Mouse (Mus musculus) liver, postnatal 0 days (tissue): ENCODE data around the gene Hba-x.

Experiments used
- CTCF ChIP-seq: sonication (generic); IDR thresholded peaks from 2 replicates; pipeline ENCODE4 v1.5.1; 2016; ENCODE audit warnings: antibody characterized with exemption, low read depth
- EP300 ChIP-seq: IDR thresholded peaks from 2 replicates; pipeline ENCODE4 v1.6.1; 2016; ENCODE audit warnings: antibody characterized with exemption, low read depth, mild to moderate bottlenecking

GRCm38 (mm10) chr11:32245614-32246013, 30.6 kb upstream of the Hba-x start:
- TF ChIP-seq CTCF (no peak), EP300 (peak; percentile 100)
